Mouse (Mus musculus) thymus, postnatal 4 days (tissue): ENCODE measurements around the gene Orai1.
"Not testable (repeated sequence)": the region's sequence is repeated elsewhere in the genome, so short reads cannot be mapped to it uniquely, and the experiment has no call there.

Experiments
- DNase-seq: peaks from one replicate; pipeline ENCODE4 v3.0.0; 2021

The Orai1 gene

DNA sequence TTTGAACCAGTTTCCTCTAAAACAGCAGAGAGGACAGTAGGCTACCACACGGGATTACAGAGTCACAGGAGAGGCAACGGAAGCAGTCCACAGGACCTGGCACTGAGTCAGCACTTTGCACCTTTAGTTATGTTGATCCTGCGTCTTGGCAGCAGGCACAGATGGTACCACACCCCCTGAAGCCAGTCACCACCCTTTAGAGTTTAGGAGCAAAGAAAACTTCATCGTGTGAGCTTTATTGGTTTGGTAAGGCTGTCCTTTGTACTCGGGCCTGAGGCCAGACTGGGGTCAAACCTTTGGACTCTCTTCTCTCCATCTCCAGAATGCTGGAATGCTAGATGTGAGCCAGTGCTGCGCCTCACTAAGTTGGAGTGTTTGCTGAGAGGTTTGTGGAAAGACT lies 20.7 kb downstream of the Orai1 start:
- peak; percentile 32 for DNase-seq

DNA sequence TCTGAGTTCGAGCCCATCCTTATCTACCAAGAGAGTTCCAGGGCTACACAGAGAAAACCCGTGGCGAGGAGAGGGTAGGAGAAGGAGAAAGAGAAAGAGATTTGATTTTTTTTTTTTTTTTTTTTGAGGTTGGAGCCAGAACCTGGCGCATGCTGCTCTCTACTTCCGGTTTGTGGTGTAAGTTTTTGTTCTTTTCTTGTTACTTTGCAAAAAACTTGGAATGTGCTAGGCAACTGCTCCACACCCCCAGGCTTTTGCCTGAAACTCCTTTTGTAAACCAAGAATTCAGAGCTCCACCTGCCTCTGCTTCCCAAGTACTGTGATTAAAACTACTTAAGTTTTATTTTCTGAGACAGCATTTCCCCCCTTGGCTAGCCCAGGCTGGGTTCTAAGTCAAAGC lies 23.2 kb downstream of the Orai1 start:
- DNase-seq: no peak

DNA sequence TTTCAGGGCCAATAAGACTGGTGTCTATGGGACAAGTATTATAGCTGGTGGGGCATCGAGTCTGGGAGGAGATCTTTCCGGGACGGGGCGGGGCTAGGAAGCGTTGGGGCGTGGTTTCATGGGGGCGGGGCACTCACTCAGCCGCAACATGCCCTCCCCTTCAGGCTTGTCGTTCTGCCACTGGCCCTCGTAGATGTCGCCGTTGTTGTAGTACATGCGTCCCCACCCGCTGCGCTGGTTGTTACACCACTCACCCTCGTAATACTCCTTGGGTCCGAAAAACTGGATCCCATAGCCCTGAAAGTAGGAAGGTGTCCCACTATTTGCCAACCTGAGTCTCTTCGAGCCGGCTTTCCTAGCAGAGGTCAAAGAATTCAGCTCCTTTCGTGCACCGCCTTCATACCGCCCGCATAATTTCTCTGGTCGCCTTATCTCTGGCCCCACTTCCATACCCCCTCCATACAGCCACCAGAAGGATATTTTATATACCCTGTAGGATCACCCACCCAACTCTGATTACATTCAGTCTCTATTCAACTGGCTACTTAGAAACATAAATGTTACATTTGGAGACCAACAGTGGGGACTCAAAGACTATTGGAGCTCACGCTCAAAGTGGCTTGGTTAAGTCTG lies 24.4 kb downstream of the Orai1 start:
- peak; percentile 95 for DNase-seq

DNA sequence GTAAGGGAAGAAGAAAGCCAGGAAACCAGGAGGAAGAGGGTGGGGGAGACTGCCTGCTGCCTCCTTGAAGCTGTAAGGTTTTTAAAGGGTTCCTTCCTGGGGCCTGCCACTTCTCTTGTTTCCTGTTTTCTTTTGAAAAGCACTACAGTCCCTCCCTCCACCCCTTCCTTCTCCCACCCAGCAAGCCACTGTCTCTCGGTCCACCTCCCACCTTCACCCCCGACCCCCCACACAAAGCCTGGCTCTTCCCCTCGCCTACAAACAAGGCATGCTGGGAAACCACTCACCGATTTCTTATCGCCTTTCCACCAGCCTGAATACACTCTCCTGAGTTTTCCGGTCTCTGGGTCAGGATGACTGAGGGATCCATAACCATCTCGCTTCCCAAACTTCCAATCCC lies 25.9 kb downstream of the Orai1 start:
- peak; percentile 44 for DNase-seq

DNA sequence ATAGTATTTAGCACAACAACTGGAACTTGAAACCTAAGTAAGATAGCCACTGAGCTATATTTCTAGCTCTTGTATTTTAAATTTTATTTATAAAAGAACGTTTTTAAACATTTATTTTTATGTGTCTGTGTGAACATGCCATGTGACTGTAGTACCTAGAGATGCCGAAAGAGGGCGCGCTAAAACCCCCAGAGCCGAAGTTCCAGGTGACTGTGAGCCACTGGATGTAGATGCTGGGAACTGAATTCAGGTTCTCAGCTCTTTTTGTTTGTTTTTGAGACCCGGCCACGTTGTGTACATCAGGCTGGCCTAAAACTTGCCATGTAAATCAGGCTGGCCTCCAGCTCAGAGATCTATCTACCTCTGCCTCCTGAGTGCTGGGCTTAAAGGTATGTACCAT lies 29.0 kb downstream of the Orai1 start:
- peak; percentile 75 for DNase-seq

DNA sequence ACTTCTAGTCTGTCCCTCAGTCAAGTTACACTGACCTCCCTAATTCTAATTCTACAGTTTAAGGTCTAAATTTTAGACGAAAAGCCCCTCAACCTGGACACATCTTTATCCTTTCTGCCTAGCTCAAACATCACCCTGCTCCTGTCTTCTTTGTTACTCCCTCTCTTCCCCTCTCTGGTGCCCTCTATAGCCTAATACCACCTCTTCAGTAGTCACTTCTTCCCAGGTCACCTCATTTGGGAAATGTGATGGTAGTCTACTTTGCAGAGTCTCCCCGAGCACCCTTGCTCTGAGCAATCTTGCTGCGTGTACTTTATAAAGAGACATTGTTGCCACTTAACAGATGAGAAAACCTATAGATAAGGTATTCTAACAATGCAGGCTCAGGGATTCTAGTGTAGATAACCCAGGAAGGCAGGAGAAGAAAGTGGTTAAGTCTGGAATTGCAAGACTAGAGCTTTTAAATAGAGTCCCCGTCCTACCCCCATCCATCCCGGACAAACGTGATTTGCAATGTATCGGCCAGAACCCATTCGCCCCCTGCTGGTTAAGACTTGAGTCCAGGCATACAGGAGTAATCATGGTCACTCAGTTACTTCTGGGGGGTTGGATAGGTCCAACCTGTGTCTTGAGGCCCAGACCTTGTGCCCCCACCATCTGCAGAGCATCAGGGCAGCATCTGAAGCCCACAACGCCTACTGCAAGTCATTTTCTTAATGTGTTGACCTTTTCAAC lies 30.9 kb downstream of the Orai1 start:
- peak; percentile 67 for DNase-seq

DNA sequence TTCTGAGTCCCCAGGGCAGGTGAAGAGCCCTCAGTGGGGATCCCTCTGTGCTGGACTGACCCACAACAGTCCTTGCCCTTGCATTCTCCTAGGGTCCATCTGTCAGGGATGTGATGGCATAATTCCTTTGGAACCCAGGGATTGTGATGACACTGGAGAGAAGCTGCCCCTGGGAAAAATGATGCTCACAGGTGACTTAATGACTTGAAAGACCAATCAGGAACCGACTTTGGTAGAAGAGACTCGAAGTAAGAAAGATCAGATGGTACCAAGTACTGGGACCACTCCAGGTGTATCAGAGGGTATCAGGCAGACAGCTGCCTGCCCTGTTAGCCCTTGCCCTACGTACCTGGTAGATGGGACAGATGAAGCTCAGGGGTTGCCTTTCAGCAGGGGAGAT lies 32.0 kb downstream of the Orai1 start, which contains the start of gene Morn3:
Morn3 (minus strand) TSS at position 101 of the 400 bp plus-strand sequence.
- no peak for DNase-seq

DNA sequence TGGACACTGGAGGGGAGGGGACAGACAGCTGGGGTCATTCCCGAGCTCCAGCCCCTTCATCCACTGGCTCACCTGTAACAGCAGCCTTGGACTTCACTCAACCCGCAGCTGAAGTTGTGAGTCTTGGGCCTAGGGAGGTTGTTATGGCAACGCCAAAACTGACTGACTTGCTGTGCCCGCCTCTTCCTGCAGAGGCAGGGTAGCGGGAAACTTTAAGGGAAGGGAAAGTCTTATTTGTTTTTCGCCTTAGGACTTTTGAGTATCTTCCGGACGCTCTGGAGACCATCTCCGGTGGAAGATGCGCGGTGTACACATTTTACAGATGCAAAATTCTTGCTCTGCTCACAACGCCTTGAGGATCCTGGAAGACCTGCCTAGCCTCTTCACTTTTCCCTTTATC lies 34.4 kb downstream of the Orai1 start:
- peak; percentile 68 for DNase-seq

DNA sequence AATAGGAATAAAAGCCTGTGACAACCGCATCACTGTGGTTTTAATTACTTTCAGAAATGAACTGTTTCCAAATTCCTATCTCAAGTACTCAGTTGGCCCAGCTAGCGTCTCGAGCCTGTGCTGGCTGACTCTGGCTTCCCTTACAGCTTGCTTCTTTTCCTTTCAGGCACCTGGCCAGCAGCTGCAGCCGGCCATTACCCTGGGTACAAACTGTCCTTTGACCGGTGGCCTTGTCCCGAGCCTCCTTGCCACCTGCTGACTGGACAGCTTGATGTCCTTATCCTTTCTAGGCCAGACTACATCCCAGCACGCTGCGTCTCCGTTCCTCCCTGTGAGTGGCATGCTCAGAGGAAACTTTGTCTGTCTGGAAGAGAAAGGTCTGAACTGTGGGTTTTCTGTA lies 36.0 kb downstream of the Orai1 start:
- DNase-seq: no peak

DNA sequence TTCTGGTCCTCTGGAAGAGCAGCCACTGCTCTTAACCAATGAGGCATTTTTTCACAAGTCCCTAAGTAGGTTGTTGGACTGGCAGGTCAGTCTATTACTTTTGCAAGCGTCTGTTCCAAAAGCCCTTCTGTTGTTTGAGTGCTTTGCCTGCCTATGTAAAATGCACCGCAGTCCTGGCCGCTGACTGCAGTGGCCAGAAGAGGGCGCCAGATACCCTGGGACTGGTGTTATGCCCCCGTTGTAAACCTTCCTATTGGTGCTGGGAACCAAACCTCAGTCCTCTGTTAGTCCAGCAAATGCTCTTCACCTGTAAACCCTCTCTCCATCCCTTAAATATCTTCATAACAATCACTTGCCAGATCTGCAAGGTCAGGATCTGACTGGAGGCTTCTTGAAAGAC lies 36.9 kb downstream of the Orai1 start:
- peak; percentile 57 for DNase-seq

DNA sequence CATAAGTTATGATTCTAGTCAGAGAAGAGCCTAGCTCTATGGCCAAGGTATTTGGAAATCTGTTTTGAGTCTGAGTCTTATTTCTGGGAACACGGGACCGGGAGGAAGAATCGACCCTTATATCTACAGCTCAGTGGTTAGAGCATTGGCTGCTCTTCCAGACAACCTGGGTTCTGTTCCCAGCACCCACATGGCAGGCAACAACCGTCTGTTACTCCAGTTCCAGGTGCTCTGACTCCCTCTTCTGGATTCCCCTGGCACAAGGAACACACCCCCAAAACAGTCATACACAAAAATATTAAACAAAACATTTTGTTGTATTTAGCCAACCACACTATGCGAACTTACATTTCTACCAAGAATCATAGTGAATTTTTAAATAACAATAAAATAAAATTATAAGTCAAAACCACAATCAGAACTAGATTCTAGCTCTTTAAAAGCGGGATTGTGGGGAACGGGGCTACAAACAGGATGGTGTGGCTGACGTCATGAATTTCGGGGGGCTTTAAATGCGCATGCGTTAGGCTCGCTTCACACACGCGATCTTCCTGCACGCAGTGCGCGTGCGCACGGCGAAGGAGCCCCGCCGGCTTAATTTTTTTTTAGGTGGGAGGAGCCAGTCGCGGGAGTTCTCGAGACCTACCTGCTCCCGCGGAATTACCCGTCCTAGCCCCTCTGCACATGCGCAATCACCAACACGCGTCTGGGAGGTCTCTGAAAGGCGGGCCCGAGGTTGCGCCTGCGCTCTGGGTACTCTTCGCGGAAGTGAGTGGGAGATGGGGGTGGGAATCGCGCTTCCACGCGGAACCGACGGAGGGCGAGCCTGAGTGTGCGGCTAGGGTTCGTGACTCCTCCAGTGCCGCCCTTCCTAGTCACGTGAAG lies 42.7 kb downstream of the Orai1 start:
- DNase-seq: peak; percentile 99

DNA sequence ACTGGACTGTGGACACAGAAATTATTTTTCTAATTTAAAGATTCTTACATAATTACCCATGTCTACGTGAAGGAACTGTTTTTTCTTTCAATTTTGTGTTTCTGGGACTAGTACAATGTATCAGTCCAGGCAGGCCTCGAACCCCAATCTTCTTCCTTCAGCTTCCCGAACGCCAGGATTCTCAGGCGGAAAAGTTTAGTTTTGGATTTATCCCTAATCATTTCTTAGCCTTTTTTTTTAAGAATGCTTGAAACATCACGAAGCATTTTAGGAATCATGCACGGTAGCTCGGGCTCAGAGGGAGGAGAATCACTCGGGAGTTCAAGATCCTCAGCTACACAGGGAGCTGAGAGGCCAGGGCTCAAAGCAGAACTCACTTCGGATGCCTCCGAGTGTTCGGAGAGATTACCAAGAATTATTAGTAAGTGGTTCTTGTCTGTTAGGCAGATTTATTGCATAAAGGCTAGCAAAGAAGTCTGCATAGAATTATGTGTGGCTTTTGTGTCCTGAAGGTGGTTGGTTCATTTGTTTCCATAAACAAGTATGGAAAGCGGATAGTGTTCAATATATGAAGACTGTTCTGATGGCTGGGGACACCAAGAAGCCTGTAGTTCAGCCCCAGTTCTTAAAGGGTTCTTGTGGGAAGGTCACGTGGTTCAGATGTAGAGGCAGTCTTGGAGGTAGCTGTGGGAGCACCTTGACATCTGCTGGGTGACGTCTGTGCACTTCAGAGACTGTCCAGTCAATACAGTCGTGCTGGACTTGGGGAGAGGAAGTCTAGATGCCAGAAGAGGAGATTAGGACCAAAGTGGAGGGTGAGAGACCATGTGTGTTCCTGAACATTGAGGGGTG lies 43.6 kb downstream of the Orai1 start:
- DNase-seq: peak; percentile 52

DNA sequence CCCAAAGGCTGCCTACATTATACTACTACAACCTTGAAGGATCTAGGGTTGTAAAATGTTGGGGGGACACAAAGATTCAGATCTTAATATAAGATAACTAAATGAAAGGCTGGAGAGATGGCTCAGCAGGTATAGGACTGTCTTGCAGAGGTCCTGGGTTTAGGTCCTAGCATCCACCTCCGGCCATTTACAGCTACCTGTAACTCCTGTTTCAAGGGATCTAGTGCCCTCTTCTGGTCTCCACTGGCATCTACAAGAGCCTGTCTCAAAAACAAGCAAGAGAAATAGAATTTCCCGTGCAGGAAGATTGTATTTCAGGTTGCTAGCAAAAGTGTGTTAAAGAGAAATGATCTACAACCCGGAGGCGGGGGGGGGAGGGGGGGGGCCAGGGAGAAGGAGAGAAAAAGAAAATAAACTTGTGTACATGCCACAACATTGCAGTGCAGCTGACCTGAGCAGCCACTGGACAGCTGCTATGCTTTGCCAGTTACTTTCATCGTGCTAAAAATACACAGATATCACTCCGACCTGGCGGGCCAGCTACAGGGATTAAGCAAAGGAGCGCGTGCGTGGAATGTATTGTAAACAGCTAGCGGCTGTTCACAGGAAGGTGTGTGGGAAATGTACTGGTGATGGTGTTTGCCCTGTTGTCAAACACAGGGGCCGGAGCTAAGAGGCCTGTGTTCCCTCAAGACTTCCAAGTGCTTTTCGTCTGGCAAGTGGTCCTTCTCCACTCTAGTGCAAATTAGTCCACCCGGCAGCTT lies 45.1 kb downstream of the Orai1 start:
- peak; percentile 72 for DNase-seq

DNA sequence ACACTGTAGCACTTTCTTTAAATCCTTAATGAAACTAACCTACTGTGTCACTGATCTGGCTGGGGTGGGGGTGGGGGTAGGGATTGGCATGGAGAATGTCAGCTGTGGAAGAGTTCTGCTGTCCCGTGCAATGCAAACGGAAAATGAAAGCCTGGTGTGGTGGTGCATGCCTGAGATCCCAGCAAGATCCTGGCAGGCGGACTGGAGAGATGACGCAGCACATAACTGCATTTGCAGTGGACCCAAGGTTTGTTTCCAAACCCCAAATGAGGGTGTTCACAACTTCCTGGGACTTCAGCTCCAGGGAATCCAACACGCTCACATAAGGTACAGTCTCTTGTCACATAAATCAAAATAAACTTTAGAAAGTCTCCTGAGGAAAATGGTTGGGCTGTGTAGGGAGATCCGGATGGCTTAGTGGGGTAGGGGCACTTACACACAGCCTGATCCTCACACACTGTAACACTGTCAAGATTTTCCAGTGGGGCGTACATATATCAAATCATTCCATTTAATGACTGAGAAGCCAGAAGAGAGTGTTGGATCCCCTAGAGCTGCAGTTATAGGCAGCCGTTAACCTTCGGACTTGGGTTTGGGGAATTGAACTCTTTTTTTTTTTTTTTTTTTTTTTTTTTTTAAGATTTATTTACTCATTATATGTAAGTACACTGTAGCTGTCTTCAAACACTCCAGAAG lies 46.0 kb downstream of the Orai1 start:
- DNase-seq: no peak

DNA sequence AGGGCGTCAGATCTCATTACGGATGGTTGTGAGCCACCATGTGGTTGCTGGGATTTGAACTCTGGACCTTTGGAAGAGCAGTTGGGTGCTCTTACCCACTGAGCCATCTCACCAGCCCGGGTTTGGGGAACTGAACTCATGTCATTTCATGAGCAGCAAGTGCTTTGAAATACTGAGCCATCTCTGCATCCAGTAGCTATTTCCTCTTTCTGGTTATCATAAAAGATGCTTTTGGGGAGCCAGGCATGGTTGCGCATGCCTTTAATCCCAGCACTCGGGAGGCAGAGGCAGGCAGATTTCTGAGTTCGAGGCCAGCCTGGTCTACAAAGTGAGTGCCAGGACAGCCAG lies 46.5 kb downstream of the Orai1 start:
- DNase-seq: not testable (repeated sequence)

DNA sequence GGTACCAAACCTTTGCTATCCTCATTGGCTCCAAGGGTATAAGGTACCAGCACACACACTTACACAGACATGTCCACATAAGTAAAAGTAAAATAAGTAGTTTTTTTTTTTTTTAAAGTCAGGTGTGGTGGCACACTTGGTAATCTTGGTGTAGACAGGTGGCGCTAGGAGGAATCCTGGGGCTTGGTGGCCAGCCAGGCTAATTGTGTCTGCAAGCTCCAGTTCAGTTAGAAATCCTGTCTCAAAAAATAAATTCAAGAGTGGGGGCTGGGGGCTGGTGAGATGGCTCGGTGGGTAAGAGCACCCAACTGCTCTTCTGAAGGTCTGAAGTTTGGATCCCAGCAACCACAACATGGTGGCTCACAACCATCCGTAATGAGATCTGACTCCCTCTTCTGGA lies 48.3 kb downstream of the Orai1 start:
- no peak for DNase-seq

DNA sequence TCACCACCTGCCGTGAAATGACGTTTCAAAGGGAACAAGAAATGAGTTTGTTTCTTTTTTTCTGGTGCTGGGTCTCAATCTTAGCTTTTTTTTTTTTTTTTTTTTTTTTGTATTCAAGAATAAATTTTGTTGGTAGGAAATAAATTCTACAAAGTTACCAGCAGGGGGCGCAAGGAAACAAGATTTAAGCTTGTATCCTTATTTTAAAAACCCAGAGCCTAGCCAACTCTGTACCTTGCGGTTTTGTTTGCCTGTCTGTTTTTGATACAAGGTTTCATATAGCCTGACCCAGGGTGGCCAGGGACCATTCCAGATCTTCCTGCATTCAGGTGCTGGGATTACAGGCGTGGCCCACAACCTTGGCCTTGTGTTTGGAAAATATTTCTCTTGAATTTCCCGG lies 49.3 kb downstream of the Orai1 start:
- peak; percentile 81 for DNase-seq

DNA sequence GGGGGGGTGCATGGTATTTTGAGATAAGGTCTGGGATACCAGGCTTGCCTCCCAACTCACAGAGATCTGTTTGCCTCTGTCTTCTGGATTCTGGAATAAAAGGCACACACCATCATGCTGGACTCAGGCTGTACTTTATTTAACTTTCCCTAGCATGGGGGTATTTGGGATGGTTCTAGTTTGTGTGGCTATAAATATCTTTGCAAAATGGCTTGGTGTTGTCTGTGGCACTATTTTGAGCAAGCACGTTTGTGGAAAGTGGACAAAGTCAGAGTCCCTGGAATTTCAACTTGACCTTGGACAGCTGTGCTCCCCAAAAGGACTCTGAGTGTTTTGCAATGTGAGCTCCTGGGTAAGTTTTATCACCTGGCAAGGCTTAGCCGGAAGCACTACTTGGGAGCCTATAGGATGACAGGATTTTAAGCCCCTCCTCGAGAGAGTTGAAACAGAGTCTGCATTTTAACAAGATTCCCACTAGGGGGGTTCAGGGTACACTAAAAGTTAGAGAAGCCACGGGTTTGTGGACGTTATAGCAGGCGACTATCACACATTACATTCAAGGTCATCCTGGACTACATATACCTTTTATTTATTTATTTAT lies 52.6 kb downstream of the Orai1 start:
- peak; percentile 29 for DNase-seq

DNA sequence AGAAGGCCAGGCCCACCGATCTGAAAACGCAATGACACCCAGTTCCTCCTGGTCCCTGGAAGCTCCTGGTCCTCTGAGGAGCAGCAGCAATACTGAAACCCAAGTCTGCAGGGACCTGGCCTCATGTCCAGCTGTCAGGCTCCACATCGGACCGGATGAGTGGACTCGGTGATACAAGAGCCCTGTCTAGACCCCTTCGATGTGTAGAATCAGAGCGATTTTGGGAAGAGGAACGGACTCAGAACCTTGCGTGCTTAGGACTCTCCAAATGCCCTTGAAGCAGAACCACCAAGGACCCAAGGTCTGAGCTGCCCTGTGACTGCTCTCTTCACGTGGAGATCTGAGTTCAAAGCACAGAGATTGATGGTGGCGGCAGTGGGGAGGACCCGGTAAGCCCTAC lies 53.2 kb downstream of the Orai1 start, which contains the start of gene Tmem120b:
Tmem120b (plus strand) TSS at position 301 of the 400 bp plus-strand sequence.
- DNase-seq: peak; percentile 24

DNA sequence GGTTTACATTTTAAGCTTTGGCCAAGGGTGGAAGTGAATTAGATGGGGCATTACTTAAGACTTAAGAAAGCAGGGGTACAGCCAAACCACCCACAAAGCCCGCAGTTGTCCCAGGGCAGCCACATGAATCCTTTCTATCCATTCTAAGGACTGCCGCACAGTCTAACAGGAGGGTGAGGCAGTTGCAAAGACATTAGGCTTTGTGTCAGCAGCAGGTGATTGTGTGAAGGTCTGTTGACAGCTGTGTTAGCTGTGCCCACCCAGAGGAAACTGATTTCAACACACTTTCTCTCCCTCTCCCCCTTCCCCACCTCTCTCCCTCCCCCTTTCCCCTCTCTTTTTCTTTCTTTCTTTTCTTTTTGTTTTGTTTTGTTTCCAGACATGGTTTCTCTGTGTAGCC lies 53.8 kb downstream of the Orai1 start:
- DNase-seq: no peak
